ENCODE assay signal across 8 mouse cellular contexts in genomic region chr17:35737743-35738142, GRCm38 (mm10). TPM values are rescaled to one million over a fixed set of nuclear protein-coding genes. Genes with fewer than 3 reads are reported as not detected.
DNase-seq lines count a peak whose midpoint lies in the region; ATAC-seq and TF ChIP-seq lines count a peak whose summit lies in the region.

No protein-coding gene starts in this region.

- no peak for DNase-seq in G1E (ENCODE audit: low spot score)
- DNase-seq in cerebellum, adult 18-20 months, result peak; percentile 89
- DNase-seq in forebrain, postnatal 0 days, result peak; percentile 85
- DNase-seq in heart, postnatal 4 days, result peak; percentile 90
- DNase-seq in layer of hippocampus, adult 2 months (ENCODE audit: low spot score in 2 of 2), result peak; percentile 77 to 80
- DNase-seq in lung, embryonic 14.5 days, result peak; percentile 94
- DNase-seq in ovary, postnatal 10 days (ENCODE audit: low spot score), result peak; percentile 61
- peak; percentile 66 to 82 for DNase-seq in thymus, postnatal 10 days (ENCODE audit: low spot score in 2 of 2)

- H3K4me1 ChIP-seq in G1E (ENCODE audit: insufficient read depth, low read depth, low read length), result peaks cover 53% of the 10 kb centered on the region
- no peaks in the 10 kb centered on the region for H3K4me1 ChIP-seq in forebrain, postnatal 0 days (ENCODE audit: insufficient read depth)
- no peaks in the 10 kb centered on the region for H3K4me1 ChIP-seq in lung, embryonic 14.5 days (ENCODE audit: insufficient read depth)

- H3K4me3 ChIP-seq in G1E (ENCODE audit: low read depth, low read length), result no peak overlapping the region; the same call in 1 of the 2 replicates
- no peak overlapping the region for H3K4me3 ChIP-seq in forebrain, postnatal 0 days (ENCODE audit: low read depth, low read length)
- H3K4me3 ChIP-seq in layer of hippocampus, adult 2 months, result no peak overlapping the region; the same call in 1 of the 2 replicates
- no peak overlapping the region for H3K4me3 ChIP-seq in lung, embryonic 14.5 days (ENCODE audit: low read depth, low read length)

- no peaks in the 10 kb centered on the region for H3K9me3 ChIP-seq in G1E (replicated peaks)
- H3K9me3 ChIP-seq in forebrain, postnatal 0 days (ENCODE audit: low read length), result no peaks in the 10 kb centered on the region
- H3K9me3 ChIP-seq in lung, embryonic 14.5 days (ENCODE audit: low read depth, low read length), result no peaks in the 10 kb centered on the region

- no peak overlapping the region for H3K27ac ChIP-seq in forebrain, postnatal 0 days (ENCODE audit: low read depth, low read length)
- H3K27ac ChIP-seq in layer of hippocampus, adult 2 months, result no peak overlapping the region
- H3K27ac ChIP-seq in lung, embryonic 14.5 days (ENCODE audit: low read depth), result no peak overlapping the region

- WGBS in forebrain, postnatal 0 days, result 8% methylated on average over 12 of the region's 12 CpGs
- 10% methylated on average over 12 of the region's 12 CpGs for WGBS in lung, embryonic 14.5 days

- H3K27me3 ChIP-seq in G1E (ENCODE audit: insufficient read depth, low read length), result peaks cover 4% of the 10 kb centered on the region; the same call in 1 of the 2 replicates
- no peaks in the 10 kb centered on the region for H3K27me3 ChIP-seq in forebrain, postnatal 0 days (ENCODE audit: insufficient read depth, low read length)
- H3K27me3 ChIP-seq in lung, embryonic 14.5 days (ENCODE audit: insufficient read depth, low read length), result no peaks in the 10 kb centered on the region

- H3K36me3 ChIP-seq in G1E (replicated peaks), result no peaks in the 10 kb centered on the region
- H3K36me3 ChIP-seq in forebrain, postnatal 0 days (ENCODE audit: insufficient read depth), result no peaks in the 10 kb centered on the region
- no peaks in the 10 kb centered on the region for H3K36me3 ChIP-seq in lung, embryonic 14.5 days (ENCODE audit: insufficient read depth)

- H3K9ac ChIP-seq in forebrain, postnatal 0 days, result no peak overlapping the region
- peak overlapping the region; percentile 29; the same call in 1 of the 2 replicates for H3K9ac ChIP-seq in lung, embryonic 14.5 days

- TF ChIP-seq CTCF in G1E (IDR thresholded peaks at IDR 0.05; ENCODE audit: low read depth, low read length), result peak; percentile 54
- TF ChIP-seq CTCF in forebrain, postnatal 0 days (IDR thresholded peaks at IDR 0.05; ENCODE audit: low read depth), result peak; percentile 86
- peak; percentile 93 for TF ChIP-seq CTCF in layer of hippocampus, adult 2 months (conservative IDR thresholded peaks at IDR 0.05)
- TF ChIP-seq CTCF in lung, embryonic 14.5 days (IDR thresholded peaks at IDR 0.05; ENCODE audit: low read depth), result peak; percentile 93

- H3K4me2 ChIP-seq in forebrain, postnatal 0 days (ENCODE audit: low read depth), result peak overlapping the region; percentile 10; the same call in 1 of the 2 replicates
- H3K4me2 ChIP-seq in lung, embryonic 14.5 days, result peak overlapping the region; percentile 37

- ATAC-seq in G1E (ENCODE audit: extremely low read depth, insufficient number of reproducible peaks, low FRiP score, poor library complexity, severe bottlenecking), result peak; percentile 83
- peak; percentile 86 for ATAC-seq in forebrain, postnatal 0 days
- ATAC-seq in lung, embryonic 14.5 days (ENCODE audit: insufficient read depth), result peak; percentile 78

RNA-seq across cellular contexts. Expression of gene Ddr1, which starts 33.3 kb away (rescaled TPM):
- total RNA-seq in G1E (2014; fragmentation: Nextera tagmentation) (not detected in 2 replicates), G1E (2017) (0.06 TPM in 1 of 2 replicates, not detected in the other)
- 0.04 and 0.06 TPM in 2 replicates for polyA plus RNA-seq in G1E (2012)
- total RNA-seq in forebrain, postnatal 0 days (2014; rRNA removed), result 53.0 and 59.8 TPM in 2 replicates
- 37.3 and 51.2 TPM in 2 replicates for polyA plus RNA-seq in forebrain, postnatal 0 days (2015; fragmentation: Nextera tagmentation; extraction: Ambion mirVana)
- 100 to 1,000 TPM; 107 to 113 TPM for total RNA-seq in heart, postnatal 4 days (2021)
- total RNA-seq in layer of hippocampus, adult 2 months (2021), result 10 to 100 TPM; 54.3 to 61.0 TPM
- 32.9 and 38.2 TPM in 2 replicates for polyA plus RNA-seq in lung, embryonic 14.5 days (2014; fragmentation: Nextera tagmentation; extraction: Ambion mirVana)

Comparison
In these comparisons a context has a peak if more than half of its experiments do, and no peak if none do; other contexts are left out.
1. RNA of gene Ddr1, which starts 33.3 kb away (total RNA-seq): 107 to 113 TPM in heart, postnatal 4 days, 54.3 to 61.0 TPM in layer of hippocampus, adult 2 months and 53.0 to 59.8 TPM in forebrain, postnatal 0 days; 0.06 TPM in G1E; every median in the first group is over 10 times any median in the second.
2. Peak in every context shown above with its lines, with median percentiles within 50 percentile points of each other: ATAC-seq and CTCF ChIP-seq.